Mouse (Mus musculus) midbrain, embryonic 15.5 days (tissue): ENCODE results near the gene Cavin4. TPM values are rescaled to one million over a fixed set of nuclear protein-coding genes. Genes with fewer than 3 reads are reported as not detected.

Experiments
- ATAC-seq: fragments of 200-750 bp; cut with Nextera tagmentation; replicated peaks from 2 replicates; pipeline ENCODE4 v1.8.0; 2017; ENCODE audit warnings: moderate TSS enrichment
- H3K27ac ChIP-seq: fragments of 300-500 bp; sonication (generic); 2 replicates; pipeline ENCODE4 v1.5.1; 2015; ENCODE audit warnings: mild to moderate bottlenecking, inconsistent platforms
- H3K27me3 ChIP-seq: fragments of 300-500 bp; sonication (generic); replicated peaks from 2 replicates; pipeline ENCODE4 v1.6.1; 2015; ENCODE audit warnings: inconsistent platforms
- H3K36me3 ChIP-seq: fragments of 300-500 bp; sonication (generic); replicated peaks from 2 replicates; pipeline ENCODE4 v1.6.1; 2015; ENCODE audit warnings: inconsistent platforms
- H3K4me1 ChIP-seq: fragments of 300-500 bp; sonication (generic); 2 replicates; pipeline ENCODE4 v1.6.1; 2015; ENCODE audit warnings: inconsistent platforms
- H3K4me2 ChIP-seq: fragments of 300-500 bp; sonication (generic); 2 replicates; pipeline ENCODE4 v1.6.1; 2015; ENCODE audit warnings: inconsistent platforms, mild to moderate bottlenecking, moderate library complexity
- H3K4me3 ChIP-seq: fragments of 300-500 bp; sonication (generic); 2 replicates; pipeline ENCODE4 v1.5.1; 2015; ENCODE audit warnings: mild to moderate bottlenecking, inconsistent platforms
- H3K9ac ChIP-seq: fragments of 300-500 bp; sonication (generic); 2 replicates; pipeline ENCODE4 v1.6.1; 2015; ENCODE audit warnings: mild to moderate bottlenecking, inconsistent platforms
- H3K9me3 ChIP-seq: fragments of 300-500 bp; sonication (generic); 2 replicates; pipeline ENCODE4 v1.6.1; 2016; ENCODE audit warnings: inconsistent platforms
- WGBS: fragments of 180-500 bp; shearing (Covaris S2); methylation state at CpG from one replicate; pipeline ENCODE4 v1.1.7; 2015; ENCODE audit warnings: mixed read lengths; 5-methylcytosine and 5-hydroxymethylcytosine counted together
- polyA plus RNA-seq: library from polyadenylated mRNA; unstranded; fragments of >200 nt; fragmentation: Nextera tagmentation; extraction: Ambion mirVana; gene quantifications from 2 replicates; pipeline ENCODE4 v1.2.1, GENCODE M21; 2015

Gene Cavin4
- polyA plus RNA-seq = 1.6 and 1.9 TPM in 2 replicates

DNA sequence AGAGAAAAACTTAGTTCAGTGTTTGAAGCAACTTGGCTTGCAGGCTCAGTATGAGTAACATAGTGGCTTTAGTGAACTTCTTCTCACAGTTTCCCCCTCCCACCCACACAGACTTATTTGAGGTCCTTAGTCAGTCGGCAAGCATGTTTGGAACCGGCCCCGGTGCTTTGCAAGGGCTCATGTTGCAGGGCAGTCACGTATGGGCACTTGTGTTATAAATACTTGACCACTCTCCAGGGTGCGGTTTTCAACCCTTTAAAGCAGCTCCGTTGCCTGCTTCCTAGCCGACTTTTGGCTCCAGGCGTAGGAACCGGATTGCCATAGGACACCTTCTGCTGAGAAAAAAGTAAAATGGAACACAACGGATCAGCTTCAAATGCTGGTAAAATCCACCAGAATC lies at the start of gene Cavin4:
Gene Cavin4, plus strand, starts transcription at position 244 of the 400 bp plus-strand sequence.
- H3K27ac ChIP-seq = no peak within 1 kb of the TSS
- H3K36me3 ChIP-seq = peaks cover 40% of the 10 kb centered on the region
- no peaks in the 10 kb centered on the region for H3K9me3 ChIP-seq
- 92% methylated on average over 10 of the region's 10 CpGs for WGBS
- no peak within 1 kb of the TSS for H3K4me3 ChIP-seq
- H3K4me1 ChIP-seq = no peaks in the 10 kb centered on the region
- no peak within 1 kb of the TSS for H3K4me2 ChIP-seq
- H3K27me3 ChIP-seq = no peaks in the 10 kb centered on the region
- no peak for ATAC-seq
- H3K9ac ChIP-seq = no peak within 1 kb of the TSS

DNA sequence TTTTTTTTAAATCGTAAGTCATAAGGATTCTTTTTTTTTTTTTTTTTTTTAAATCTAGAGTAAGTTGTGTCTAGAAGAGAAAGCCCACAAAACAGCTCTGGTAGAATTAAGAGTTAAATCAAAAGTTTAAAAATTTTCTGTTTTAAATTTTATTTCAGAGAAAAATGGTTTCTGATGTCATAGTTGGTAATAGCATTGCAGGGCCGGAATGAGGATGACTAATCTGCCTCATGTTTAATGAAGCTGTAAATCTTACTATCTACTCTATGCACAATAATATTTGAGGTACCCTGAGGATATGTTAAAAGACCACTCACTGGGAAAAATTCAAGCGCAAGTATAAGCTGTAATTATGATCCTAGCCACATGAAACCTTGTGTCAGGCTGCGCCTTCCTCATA lies 47.8 kb upstream of the Cavin4 start:
- Histone ChIP-seq H3K9ac (no peak overlapping the region), H3K27ac (no peak overlapping the region), H3K4me2 (no peak overlapping the region), H3K9me3 (no peaks in the 10 kb centered on the region), H3K27me3 (no peaks in the 10 kb centered on the region), H3K4me1 (peaks cover 5% of the 10 kb centered on the region), H3K4me3 (no peak overlapping the region), H3K36me3 (peaks cover 7% of the 10 kb centered on the region; the same call in 1 of the 2 replicates)
- WGBS = 84% methylated on average over 4 of the region's 4 CpGs
- ATAC-seq = no peak

DNA sequence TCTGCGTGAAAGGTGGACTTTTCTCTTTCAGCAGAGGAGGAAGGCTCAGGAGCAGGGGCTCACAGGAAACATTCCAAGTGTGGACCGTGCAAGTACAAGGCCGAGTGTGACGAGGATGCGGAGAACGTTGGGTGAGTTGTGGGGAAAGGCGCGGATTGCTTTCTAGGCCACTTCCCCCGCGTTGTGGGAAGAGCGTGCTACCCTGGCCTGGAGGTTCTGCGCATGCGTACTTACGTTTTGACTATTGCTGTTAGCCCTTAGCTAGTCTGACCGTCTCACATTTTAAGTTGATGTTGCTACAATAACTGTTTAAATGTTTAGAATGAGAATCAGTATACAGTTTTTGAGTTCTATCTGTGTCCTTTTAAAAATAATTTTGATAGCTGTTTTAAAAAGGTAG lies 46.1 kb upstream of the Cavin4 start:
- Histone ChIP-seq H3K27me3 (no peaks in the 10 kb centered on the region), H3K36me3 (peaks cover 7% of the 10 kb centered on the region; the same call in 1 of the 2 replicates), H3K9me3 (no peaks in the 10 kb centered on the region), H3K4me3 (no peak overlapping the region), H3K27ac (no peak overlapping the region), H3K4me2 (no peak overlapping the region), H3K9ac (no peak overlapping the region), H3K4me1 (peaks cover 5% of the 10 kb centered on the region)
- 97% methylated on average over 15 of the region's 15 CpGs for WGBS
- ATAC-seq = no peak

DNA sequence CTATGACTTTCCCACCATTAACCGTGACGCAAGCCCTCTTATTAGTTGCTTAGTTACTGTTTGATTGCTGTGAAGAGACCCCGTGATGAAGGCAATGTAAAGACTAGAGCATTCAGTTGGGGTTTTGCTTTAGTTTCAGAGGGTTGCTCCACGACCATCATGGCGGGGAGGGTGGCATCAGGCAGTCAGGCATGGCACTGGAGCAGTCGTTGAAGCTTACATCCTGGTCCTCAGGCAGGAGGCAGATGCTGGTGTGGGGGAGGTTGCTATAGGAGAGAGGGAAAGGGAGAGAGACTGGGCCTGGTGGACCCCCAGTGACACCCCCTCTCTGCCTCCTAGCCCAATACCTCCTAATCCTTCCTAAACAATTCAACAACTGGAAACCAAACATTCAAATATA lies 43.2 kb upstream of the Cavin4 start:
- no peak overlapping the region for H3K4me2 ChIP-seq
- no peak overlapping the region for H3K9ac ChIP-seq
- H3K4me1 ChIP-seq = peaks cover 5% of the 10 kb centered on the region
- no peak overlapping the region for H3K4me3 ChIP-seq
- no peak for ATAC-seq
- no peaks in the 10 kb centered on the region for H3K9me3 ChIP-seq
- H3K27ac ChIP-seq = no peak overlapping the region
- H3K27me3 ChIP-seq = no peaks in the 10 kb centered on the region
- WGBS = 93% methylated on average over 6 of the region's 6 CpGs
- peaks cover 4% of the 10 kb centered on the region; the same call in 1 of the 2 replicates for H3K36me3 ChIP-seq

DNA sequence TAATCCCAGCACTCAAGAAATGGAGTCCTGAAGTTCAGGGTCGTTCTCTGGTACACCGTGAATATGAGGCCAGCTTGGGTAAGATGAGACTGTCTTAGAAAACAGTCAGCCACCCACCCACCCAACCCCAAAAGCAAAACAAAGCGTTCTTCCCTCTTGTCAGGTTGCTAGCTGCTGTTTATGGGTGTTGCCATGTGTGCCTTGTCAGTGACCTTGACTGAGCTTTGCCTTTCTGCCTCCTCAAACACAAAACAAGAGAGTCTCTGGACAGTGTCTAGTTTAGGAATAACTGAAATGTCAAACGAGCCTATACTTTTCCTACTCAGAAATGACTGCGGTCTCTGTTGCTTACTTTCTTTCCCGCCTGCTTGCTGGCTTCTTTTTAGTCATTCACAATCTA lies 41.1 kb upstream of the Cavin4 start:
- Histone ChIP-seq H3K4me1 (no peaks in the 10 kb centered on the region), H3K36me3 (peaks cover 6% of the 10 kb centered on the region; the same call in 1 of the 2 replicates)
- WGBS = 97% methylated on average over 6 of the region's 6 CpGs

DNA sequence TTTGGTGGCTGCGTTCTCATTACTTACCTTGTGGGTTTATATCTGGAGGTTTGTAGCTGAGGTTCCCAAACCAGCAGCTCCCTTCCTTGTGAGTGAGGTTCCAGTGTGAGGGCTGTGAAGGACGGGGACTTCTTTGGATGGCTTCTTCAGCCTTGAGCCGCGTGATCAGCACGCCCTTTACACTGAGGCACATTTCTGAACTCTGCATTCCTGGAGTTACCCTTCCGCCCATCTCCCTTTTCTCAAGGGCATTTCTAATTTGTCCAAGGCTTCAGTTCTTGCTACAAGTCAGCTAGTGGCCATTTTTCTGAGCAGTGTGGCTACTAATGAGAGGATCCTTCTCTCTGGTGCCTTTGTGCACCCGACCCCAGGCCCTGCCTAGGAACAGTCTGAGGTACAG lies 40.4 kb upstream of the Cavin4 start:
- Histone ChIP-seq H3K9ac (no peak overlapping the region), H3K9me3 (no peaks in the 10 kb centered on the region), H3K27me3 (no peaks in the 10 kb centered on the region), H3K27ac (no peak overlapping the region), H3K4me1 (no peaks in the 10 kb centered on the region), H3K4me3 (no peak overlapping the region), H3K36me3 (peaks cover 6% of the 10 kb centered on the region; the same call in 1 of the 2 replicates), H3K4me2 (no peak overlapping the region)
- 94% methylated on average over 7 of the region's 7 CpGs for WGBS
- 0 out of 2 replicates have a peak, but pooled peaks have one; percentile 43 for ATAC-seq

More for the DNA sequence above, 41.1 kb upstream of the Cavin4 start:
- H3K9ac ChIP-seq = no peak overlapping the region
- H3K9me3 ChIP-seq = no peaks in the 10 kb centered on the region
- ATAC-seq = no peak
- H3K4me2 ChIP-seq = no peak overlapping the region
- H3K4me3 ChIP-seq = no peak overlapping the region
- H3K27me3 ChIP-seq = no peaks in the 10 kb centered on the region
- no peak overlapping the region for H3K27ac ChIP-seq

DNA sequence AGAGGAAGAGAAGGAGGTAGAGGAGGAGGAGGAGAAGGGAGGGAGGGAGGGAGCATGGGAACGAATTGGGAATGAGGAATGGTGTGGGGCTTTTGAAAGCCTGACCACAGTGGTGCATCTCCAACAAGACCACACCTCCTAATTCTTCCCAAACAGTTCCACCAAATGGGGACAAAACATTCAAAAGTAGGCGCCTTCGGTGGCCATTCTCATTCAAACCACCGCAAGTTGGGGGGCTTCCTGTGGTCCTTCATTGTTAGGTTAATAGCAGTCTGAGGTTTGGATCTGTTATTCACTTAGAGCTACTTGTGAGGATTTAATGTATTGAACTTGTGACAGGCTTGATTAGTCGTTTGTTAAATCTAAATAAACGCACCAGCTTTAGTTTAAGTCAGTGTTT lies 38.4 kb upstream of the Cavin4 start:
- Histone ChIP-seq H3K4me3 (no peak overlapping the region), H3K9ac (no peak overlapping the region), H3K27ac (no peak overlapping the region), H3K27me3 (no peaks in the 10 kb centered on the region), H3K36me3 (peaks cover 11% of the 10 kb centered on the region; the same call in 1 of the 2 replicates), H3K9me3 (no peaks in the 10 kb centered on the region), H3K4me1 (no peaks in the 10 kb centered on the region), H3K4me2 (no peak overlapping the region)
- no peak for ATAC-seq
- 73% methylated on average over 6 of the region's 6 CpGs for WGBS

DNA sequence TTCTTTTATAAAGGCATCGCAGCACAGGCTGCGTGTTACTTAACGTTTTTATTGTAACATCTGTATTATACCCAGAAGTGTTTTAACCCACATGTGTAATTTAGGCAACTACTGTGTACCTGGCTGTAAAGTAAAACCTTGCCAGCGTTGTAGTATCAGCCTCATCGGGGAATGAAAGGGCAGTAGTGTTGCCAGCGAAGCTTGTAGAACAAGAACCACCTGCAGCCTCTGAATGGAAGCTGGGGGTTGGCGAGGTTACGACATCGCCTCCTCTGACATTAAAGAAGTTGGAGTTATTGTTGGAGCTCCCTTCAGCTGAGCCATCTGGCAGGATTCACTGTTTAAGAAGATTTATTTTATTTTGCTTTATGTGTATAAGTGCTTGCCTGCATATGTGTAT lies 37.5 kb upstream of the Cavin4 start:
- Histone ChIP-seq H3K4me3 (no peak overlapping the region), H3K9me3 (no peaks in the 10 kb centered on the region), H3K9ac (no peak overlapping the region), H3K36me3 (peaks cover 11% of the 10 kb centered on the region; the same call in 1 of the 2 replicates), H3K27ac (no peak overlapping the region), H3K4me2 (no peak overlapping the region), H3K4me1 (no peaks in the 10 kb centered on the region), H3K27me3 (no peaks in the 10 kb centered on the region)
- 88% methylated on average over 9 of the region's 9 CpGs for WGBS
- no peak for ATAC-seq

DNA sequence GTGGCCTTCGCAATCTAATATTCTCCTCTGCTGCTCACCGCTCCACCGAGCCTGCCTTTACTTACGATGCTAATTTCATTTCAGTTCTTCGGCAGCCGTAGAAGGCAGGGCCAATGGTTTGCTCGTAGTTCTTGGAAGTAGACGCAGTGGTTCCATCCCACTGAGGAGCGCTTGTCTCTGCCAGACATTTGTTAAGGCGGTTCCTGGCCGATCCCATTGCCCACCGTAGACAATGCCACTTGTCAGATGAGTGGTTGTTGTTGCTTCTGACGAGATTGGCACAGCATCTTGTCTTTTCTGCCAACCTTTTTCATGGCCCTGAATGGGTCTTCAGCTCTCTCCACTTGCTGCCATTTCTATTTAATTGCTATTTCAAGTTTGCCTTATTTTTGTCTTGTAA lies 33.9 kb upstream of the Cavin4 start:
- Histone ChIP-seq H3K27ac (no peak overlapping the region), H3K27me3 (no peaks in the 10 kb centered on the region), H3K4me2 (no peak overlapping the region), H3K9me3 (no peaks in the 10 kb centered on the region), H3K9ac (no peak overlapping the region), H3K4me3 (no peak overlapping the region), H3K36me3 (peaks cover 11% of the 10 kb centered on the region; the same call in 1 of the 2 replicates), H3K4me1 (no peaks in the 10 kb centered on the region)
- 0 out of 2 replicates have a peak, but pooled peaks have one; percentile 32 for ATAC-seq
- 90% methylated on average over 13 of the region's 13 CpGs for WGBS

DNA sequence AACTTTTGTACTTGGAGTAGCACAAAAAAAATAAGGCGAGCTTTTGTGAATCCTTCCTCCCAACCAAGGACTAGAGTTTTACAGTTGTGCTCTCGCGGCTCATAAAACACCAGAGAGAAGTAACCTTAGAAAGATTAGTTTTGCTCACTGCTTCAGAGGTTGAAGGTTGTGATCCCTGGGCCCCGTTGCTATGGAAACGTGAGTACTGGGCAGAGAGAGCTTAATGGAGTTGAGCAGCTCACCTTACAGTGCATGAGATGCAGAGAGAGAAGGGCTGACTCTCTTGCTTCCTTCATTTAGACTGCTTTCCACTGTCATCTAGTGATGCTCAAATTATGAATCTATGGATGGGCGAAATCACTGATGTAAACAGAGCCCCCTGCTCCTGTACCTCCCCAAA lies 29.8 kb upstream of the Cavin4 start:
- Histone ChIP-seq H3K9ac (no peak overlapping the region), H3K9me3 (no peaks in the 10 kb centered on the region), H3K4me3 (no peak overlapping the region), H3K27me3 (no peaks in the 10 kb centered on the region), H3K4me1 (peaks cover 3% of the 10 kb centered on the region), H3K27ac (no peak overlapping the region), H3K36me3 (peaks cover 10% of the 10 kb centered on the region; the same call in 1 of the 2 replicates), H3K4me2 (no peak overlapping the region)
- no peak for ATAC-seq
- WGBS = 70% methylated on average over 6 of the region's 6 CpGs

DNA sequence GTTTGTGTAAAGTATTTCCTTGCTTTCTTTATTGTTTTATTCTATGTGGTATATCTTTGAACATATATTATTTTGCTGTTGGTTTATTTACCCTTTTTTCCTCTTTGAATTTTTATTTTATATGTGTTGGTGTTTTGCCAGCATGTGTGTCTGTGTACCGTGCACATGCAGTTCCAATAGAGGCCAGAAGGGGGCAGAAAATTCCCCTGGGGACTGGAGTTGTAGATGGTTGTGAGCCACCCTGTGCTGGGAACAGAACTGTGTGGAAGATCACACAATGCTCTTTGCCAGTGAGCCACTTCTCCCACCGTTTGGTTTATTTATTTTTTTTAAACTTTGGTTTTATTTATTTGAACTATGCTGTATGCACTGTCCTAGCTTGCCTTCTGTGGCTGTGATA lies 29.3 kb upstream of the Cavin4 start:
- ATAC-seq = no peak
- Histone ChIP-seq H3K27ac (no peak overlapping the region), H3K27me3 (no peaks in the 10 kb centered on the region), H3K9me3 (no peaks in the 10 kb centered on the region), H3K9ac (no peak overlapping the region), H3K4me1 (peaks cover 3% of the 10 kb centered on the region), H3K4me2 (no peak overlapping the region), H3K36me3 (peaks cover 4% of the 10 kb centered on the region; the same call in 1 of the 2 replicates), H3K4me3 (no peak overlapping the region)
- WGBS = 84% methylated on average over 2 of the region's 2 CpGs

DNA sequence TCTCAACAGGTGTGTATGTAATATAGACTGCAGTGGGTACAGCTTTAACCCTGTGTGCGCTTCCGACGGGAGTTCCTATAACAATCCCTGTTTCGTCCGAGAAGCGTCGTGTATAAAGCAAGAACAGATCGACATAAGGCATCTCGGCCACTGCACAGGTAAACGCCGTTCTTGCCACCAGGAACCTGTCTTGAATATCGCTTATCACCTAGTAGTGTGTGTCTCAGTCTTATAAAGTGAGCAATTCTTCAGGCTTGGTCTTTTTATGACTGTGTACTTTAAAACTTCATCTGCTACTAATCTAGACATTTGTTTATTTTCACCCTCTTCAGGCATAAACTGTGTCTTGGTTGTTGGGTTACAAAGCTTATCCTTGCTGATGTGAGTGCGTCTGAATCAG lies 26.5 kb upstream of the Cavin4 start:
- Histone ChIP-seq H3K27me3 (no peaks in the 10 kb centered on the region), H3K4me1 (peaks cover 3% of the 10 kb centered on the region), H3K9me3 (no peaks in the 10 kb centered on the region), H3K27ac (no peak overlapping the region), H3K36me3 (peaks cover 4% of the 10 kb centered on the region; the same call in 1 of the 2 replicates), H3K4me2 (no peak overlapping the region), H3K4me3 (no peak overlapping the region), H3K9ac (no peak overlapping the region)
- whole genome bisulfite sequencing = 93% methylated on average over 13 of the region's 13 CpGs
- no peak for ATAC-seq

DNA sequence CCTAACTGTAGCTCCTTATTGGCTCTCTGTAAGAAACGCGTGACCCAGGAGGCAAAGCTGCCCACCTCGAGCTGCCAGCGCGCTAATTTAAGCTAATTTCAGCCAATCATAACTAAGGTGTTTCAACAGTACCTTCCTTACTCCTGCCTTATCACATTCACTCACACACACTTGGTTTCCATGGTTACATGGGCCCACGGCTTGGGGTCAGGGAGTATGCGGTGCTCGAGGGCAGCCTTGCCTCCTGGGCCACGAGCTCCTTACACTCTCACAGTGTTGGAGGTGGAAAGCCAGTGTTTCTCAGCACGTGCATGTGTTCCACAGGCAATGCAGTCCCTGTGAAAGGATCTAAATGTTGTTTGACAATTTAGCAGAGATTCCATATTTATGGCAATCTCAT lies 25.2 kb upstream of the Cavin4 start:
- H3K4me1 ChIP-seq = peaks cover 3% of the 10 kb centered on the region
- H3K36me3 ChIP-seq = peaks cover 8% of the 10 kb centered on the region; the same call in 1 of the 2 replicates
- no peak overlapping the region for H3K4me3 ChIP-seq
- no peak overlapping the region for H3K4me2 ChIP-seq
- no peak overlapping the region for H3K9ac ChIP-seq
- H3K27me3 ChIP-seq = no peaks in the 10 kb centered on the region
- no peak overlapping the region for H3K27ac ChIP-seq
- H3K9me3 ChIP-seq = no peaks in the 10 kb centered on the region
- 66% methylated on average over 10 of the region's 10 CpGs for WGBS
- ATAC-seq = 0 out of 2 replicates have a peak, but pooled peaks have one; percentile 30
